Mouse (Mus musculus) kidney, adult 18-20 months (tissue): ENCODE results near the gene Mettl1.
A peak's percentile ranks its signal among the peaks of the same experiment; 100 is the strongest.

ENCODE experiments used
- DNase-seq: peaks from one replicate; pipeline ENCODE4 v3.0.0; 2021

Gene Mettl1

GRCm38 (mm10) chr10:127090560-127091411 is 49.6 kb downstream of the Mettl1 start:
- peak; percentile 76 for DNase-seq

- DNase-seq = peak; percentile 39
These were observed 50.5 kb downstream of the Mettl1 start for GRCm38 (mm10) chr10:127091507-127092396.

- DNase-seq = no peak
These were observed 51.5 kb downstream of the Mettl1 start for GRCm38 (mm10) chr10:127092742-127093141.

DNA sequence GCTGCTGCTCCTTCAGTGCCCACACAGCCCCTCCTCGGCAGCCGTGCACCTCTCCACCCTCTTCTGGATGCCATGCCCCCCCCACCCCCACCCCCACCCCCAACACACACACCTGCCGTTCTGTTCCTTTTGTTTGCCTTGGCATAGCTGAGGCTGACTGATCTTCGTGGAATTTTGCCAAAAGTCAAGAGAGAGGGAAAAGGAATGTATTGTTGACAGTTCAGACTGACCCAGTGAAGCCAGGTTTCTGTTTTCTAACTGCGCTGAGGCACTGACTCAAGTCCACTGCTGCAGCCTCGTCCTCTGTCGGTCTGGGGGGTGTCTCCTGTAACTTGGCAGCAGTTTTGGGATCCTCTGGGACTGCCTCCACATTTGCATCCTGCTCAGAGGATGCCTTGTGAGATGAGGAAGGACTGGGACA is 53.2 kb downstream of the Mettl1 start:
- DNase-seq = peak; percentile 16
